Mouse (Mus musculus): ENCODE measurements around the gene Ogdh. TPM values are rescaled to one million over a fixed set of nuclear protein-coding genes. Genes with fewer than 3 reads are reported as not detected.
A peak's percentile ranks its signal among the peaks of the same experiment; 100 is the strongest.
"Not testable (repeated sequence)": the region's sequence is repeated elsewhere in the genome, so short reads cannot be mapped to it uniquely, and the experiment has no call there.

The Ogdh gene
- polyA plus RNA-seq, 1 experiment, result 89.5 TPM

DNA sequence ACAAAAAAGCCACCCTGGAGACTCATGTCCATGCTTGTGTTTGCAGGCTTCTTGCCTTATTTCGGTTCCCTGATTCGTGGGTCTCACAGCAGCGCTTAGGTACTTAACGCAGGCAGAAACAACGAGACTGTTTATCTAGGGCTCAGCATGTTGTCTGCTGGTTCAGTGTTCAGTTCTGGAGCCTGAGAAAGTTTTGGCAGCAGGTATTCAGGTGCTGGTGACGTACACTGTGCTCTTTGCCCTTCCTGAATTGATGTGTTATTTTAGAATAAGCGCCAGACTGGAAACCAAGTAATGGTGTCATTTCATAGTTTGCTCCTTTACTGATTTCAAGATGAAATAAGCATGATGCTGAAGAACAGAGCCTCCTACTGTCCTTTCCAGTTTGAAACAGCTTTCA lies 42.0 kb downstream of the Ogdh start:
- no peak for TF ChIP-seq CTCF (IDR thresholded peaks at IDR 0.05; ENCODE audit: borderline replicate concordance, extremely low read depth, insufficient read depth, insufficient read length)
- TF ChIP-seq POLR2A (IDR thresholded peaks at IDR 0.05; ENCODE audit: borderline replicate concordance, extremely low read depth, insufficient read depth, insufficient read length, poor library complexity, severe bottlenecking), result no peak
- DNase-seq (ENCODE audit: low read depth), result no peak

GRCm38 (mm10) chr11:6335321-6335720 lies 43.9 kb downstream of the Ogdh start:
- no peak for DNase-seq (ENCODE audit: low read depth)
- TF ChIP-seq CTCF (IDR thresholded peaks at IDR 0.05; ENCODE audit: borderline replicate concordance, extremely low read depth, insufficient read depth, insufficient read length) (no peak), POLR2A (IDR thresholded peaks at IDR 0.05; ENCODE audit: borderline replicate concordance, extremely low read depth, insufficient read depth, insufficient read length, poor library complexity, severe bottlenecking) (no peak)

DNA sequence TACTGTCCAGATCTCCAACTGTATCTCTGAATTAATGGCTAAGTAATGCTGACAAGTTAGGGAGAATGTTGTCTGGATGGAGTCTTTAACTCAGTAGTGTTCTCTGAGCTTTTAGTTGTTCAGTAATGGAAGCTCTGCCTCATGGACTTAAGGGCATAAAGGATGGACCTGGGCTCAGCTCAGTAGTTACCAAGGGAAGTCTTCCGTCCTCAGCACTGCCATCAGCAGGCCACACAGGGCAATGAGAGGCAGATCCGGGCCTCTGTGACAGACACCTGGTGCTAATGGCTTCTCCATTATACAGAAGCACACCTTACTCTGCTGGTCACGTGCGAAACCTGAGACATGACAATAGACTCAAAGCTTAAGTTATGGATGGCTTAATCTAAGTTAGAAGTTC lies 45.3 kb downstream of the Ogdh start:
- no peak for TF ChIP-seq CTCF (IDR thresholded peaks at IDR 0.05; ENCODE audit: borderline replicate concordance, extremely low read depth, insufficient read depth, insufficient read length)
- no peak for TF ChIP-seq POLR2A (IDR thresholded peaks at IDR 0.05; ENCODE audit: borderline replicate concordance, extremely low read depth, insufficient read depth, insufficient read length, poor library complexity, severe bottlenecking)
- no peak for DNase-seq (ENCODE audit: low read depth)

GRCm38 (mm10) chr11:6345956-6346355 lies 54.5 kb downstream of the Ogdh start:
- DNase-seq (ENCODE audit: low read depth), result no peak
- no peak for TF ChIP-seq CTCF (IDR thresholded peaks at IDR 0.05; ENCODE audit: borderline replicate concordance, extremely low read depth, insufficient read depth, insufficient read length)
- no peak for TF ChIP-seq POLR2A (IDR thresholded peaks at IDR 0.05; ENCODE audit: borderline replicate concordance, extremely low read depth, insufficient read depth, insufficient read length, poor library complexity, severe bottlenecking)

GRCm38 (mm10) chr11:6346966-6347365 lies 55.5 kb downstream of the Ogdh start:
- DNase-seq (ENCODE audit: low read depth), result no peak
- TF ChIP-seq CTCF (IDR thresholded peaks at IDR 0.05; ENCODE audit: borderline replicate concordance, extremely low read depth, insufficient read depth, insufficient read length), result no peak
- TF ChIP-seq POLR2A (IDR thresholded peaks at IDR 0.05; ENCODE audit: borderline replicate concordance, extremely low read depth, insufficient read depth, insufficient read length, poor library complexity, severe bottlenecking), result no peak

DNA sequence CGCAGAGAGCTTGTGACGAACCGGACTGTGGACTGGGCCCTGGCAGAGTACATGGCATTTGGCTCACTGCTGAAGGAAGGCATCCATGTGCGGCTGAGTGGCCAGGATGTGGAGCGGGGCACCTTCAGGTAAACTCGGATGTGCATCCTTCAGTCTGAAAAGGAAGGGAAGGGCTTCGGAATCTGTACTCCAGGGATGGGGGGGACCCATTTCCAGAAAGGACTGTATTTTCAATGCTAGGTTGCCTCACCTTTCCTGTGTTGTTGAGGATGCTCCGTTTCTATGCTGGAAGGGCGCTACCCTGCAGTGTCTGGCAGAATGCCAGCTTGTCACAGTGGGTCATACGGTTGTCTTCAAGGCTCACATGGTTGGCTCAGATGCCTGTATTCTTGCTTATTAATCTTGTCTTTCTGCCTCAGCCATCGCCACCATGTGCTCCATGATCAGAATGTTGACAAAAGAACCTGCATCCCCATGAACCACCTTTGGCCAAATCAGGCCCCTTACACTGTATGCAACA lies 57.3 kb downstream of the Ogdh start:
- TF ChIP-seq CTCF (IDR thresholded peaks at IDR 0.05; ENCODE audit: borderline replicate concordance, extremely low read depth, insufficient read depth, insufficient read length) (no peak), POLR2A (IDR thresholded peaks at IDR 0.05; ENCODE audit: borderline replicate concordance, extremely low read depth, insufficient read depth, insufficient read length, poor library complexity, severe bottlenecking) (no peak)
- peak; percentile 15 for DNase-seq (ENCODE audit: low read depth)

GRCm38 (mm10) chr11:6349586-6349985 lies 58.2 kb downstream of the Ogdh start:
- TF ChIP-seq CTCF (IDR thresholded peaks at IDR 0.05; ENCODE audit: borderline replicate concordance, extremely low read depth, insufficient read depth, insufficient read length) (no peak), POLR2A (IDR thresholded peaks at IDR 0.05; ENCODE audit: borderline replicate concordance, extremely low read depth, insufficient read depth, insufficient read length, poor library complexity, severe bottlenecking) (no peak)
- DNase-seq (ENCODE audit: low read depth), result no peak

- TF ChIP-seq POLR2A (IDR thresholded peaks at IDR 0.05; ENCODE audit: borderline replicate concordance, extremely low read depth, insufficient read depth, insufficient read length, poor library complexity, severe bottlenecking) (no peak), CTCF (IDR thresholded peaks at IDR 0.05; ENCODE audit: borderline replicate concordance, extremely low read depth, insufficient read depth, insufficient read length) (no peak)
- no peak for DNase-seq (ENCODE audit: low read depth)
These were observed 63.7 kb downstream of the Ogdh start for GRCm38 (mm10) chr11:6355106-6355505.

- DNase-seq (ENCODE audit: low read depth), result no peak
- no peak for TF ChIP-seq CTCF (IDR thresholded peaks at IDR 0.05; ENCODE audit: borderline replicate concordance, extremely low read depth, insufficient read depth, insufficient read length)
- no peak for TF ChIP-seq POLR2A (IDR thresholded peaks at IDR 0.05; ENCODE audit: borderline replicate concordance, extremely low read depth, insufficient read depth, insufficient read length, poor library complexity, severe bottlenecking)
These were observed 73.3 kb downstream of the Ogdh start for GRCm38 (mm10) chr11:6364581-6365275.

- peak; percentile 71 for DNase-seq (ENCODE audit: low read depth)
- TF ChIP-seq CTCF (IDR thresholded peaks at IDR 0.05; ENCODE audit: borderline replicate concordance, extremely low read depth, insufficient read depth, insufficient read length), result peak; percentile 80
- TF ChIP-seq POLR2A (IDR thresholded peaks at IDR 0.05; ENCODE audit: borderline replicate concordance, extremely low read depth, insufficient read depth, insufficient read length, poor library complexity, severe bottlenecking), result no peak
These were observed 74.5 kb downstream of the Ogdh start for GRCm38 (mm10) chr11:6365885-6366284.

DNA sequence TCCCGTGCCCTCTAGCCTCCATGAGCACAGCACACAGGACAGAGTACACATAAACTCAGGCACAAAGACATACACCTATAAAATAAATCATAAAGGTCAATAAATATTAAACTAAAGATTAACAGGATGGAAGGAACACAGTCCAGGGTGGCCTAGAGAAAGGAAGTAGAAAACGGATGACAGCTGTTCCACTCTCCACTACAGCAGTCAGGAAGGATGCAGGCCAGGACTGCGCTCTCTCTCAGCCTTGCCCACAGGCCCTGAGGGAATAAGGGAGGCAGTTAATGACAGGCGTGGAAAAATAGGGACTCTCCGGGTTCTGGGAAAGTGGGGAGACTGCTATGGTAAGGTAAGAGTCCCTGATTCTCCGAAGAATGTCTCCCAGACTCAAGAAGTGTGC lies 75.0 kb downstream of the Ogdh start:
- DNase-seq (ENCODE audit: low read depth), result no peak

DNA sequence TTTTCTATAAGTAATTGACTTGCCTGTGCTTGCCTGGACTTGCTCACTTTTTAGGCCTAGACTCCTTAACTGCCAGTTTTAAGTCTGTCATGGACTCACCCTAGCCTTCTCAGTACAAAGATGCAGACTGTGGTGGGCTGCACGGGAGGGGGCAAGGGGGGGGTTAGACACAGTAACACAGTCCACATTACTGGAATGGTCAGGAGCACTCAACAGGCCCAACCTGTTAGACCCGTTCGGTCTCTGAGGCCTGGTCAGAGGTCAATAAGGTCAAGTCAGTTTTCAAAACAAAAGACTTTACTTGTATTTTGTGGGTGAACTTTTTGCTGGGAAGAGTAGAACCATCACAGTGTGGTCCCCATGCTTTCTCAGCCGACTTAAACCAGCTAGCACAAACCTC lies 75.7 kb downstream of the Ogdh start:
- DNase-seq (ENCODE audit: low read depth), result no peak
- TF ChIP-seq POLR2A (IDR thresholded peaks at IDR 0.05; ENCODE audit: borderline replicate concordance, extremely low read depth, insufficient read depth, insufficient read length, poor library complexity, severe bottlenecking), result no peak
- no peak for TF ChIP-seq CTCF (IDR thresholded peaks at IDR 0.05; ENCODE audit: borderline replicate concordance, extremely low read depth, insufficient read depth, insufficient read length)

More for the DNA sequence above, 75.0 kb downstream of the Ogdh start:
- TF ChIP-seq POLR2A (IDR thresholded peaks at IDR 0.05; ENCODE audit: borderline replicate concordance, extremely low read depth, insufficient read depth, insufficient read length, poor library complexity, severe bottlenecking) (no peak), CTCF (IDR thresholded peaks at IDR 0.05; ENCODE audit: borderline replicate concordance, extremely low read depth, insufficient read depth, insufficient read length) (no peak)

DNA sequence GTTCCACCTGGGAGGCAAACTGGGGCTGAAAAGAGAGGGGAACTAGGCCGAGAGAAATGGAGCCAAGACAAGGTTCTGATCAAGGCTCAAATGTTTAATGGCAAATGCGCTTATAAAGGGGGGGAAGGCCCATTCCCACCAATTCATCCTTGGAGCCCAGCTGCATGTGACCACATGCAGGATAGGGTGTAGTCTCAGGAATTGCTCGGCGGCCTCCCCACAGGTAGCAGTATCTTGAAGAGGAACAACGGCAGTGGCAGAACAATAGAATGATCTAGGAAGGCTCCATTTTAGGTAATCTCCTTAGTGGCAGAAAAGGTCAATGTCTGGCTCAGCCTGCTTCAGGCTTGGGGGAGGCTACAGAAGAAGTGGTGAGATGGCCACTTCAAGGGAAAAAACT lies 76.6 kb downstream of the Ogdh start:
- DNase-seq (ENCODE audit: low read depth), result not testable (repeated sequence)

All from brain, embryonic 14.5 days (tissue).